Mouse (Mus musculus) limb, embryonic 13.5 days (tissue): ENCODE data around the gene Lrfn4. TPM values are rescaled to one million over a fixed set of nuclear protein-coding genes. Genes with fewer than 3 reads are reported as not detected.

ENCODE experiments used
- ATAC-seq: fragments of 200-750 bp; cut with Nextera tagmentation; 2 replicates; pipeline ENCODE4 v1.8.0; 2017; ENCODE audit warnings: low read depth, moderate number of reproducible peaks, moderate TSS enrichment; ENCODE audit not compliant: low FRiP score
- H3K27ac ChIP-seq: fragments of 300-500 bp; sonication (generic); 2 replicates; pipeline ENCODE4 v1.5.1; 2015; ENCODE audit warnings: inconsistent platforms, mild to moderate bottlenecking, moderate library complexity
- H3K27me3 ChIP-seq: fragments of 300-500 bp; sonication (generic); 2 replicates; pipeline ENCODE4 v1.6.1; 2015; ENCODE audit warnings: mild to moderate bottlenecking, inconsistent platforms
- H3K36me3 ChIP-seq: fragments of 300-500 bp; sonication (generic); 2 replicates; pipeline ENCODE4 v1.6.1; 2015; ENCODE audit warnings: inconsistent platforms, mild to moderate bottlenecking, moderate library complexity
- H3K4me1 ChIP-seq: fragments of 300-500 bp; sonication (generic); 2 replicates; pipeline ENCODE4 v1.6.1; 2015; ENCODE audit warnings: inconsistent platforms
- H3K4me2 ChIP-seq: fragments of 300-500 bp; sonication (generic); replicated peaks from 2 replicates; pipeline ENCODE4 v1.6.1; 2015; ENCODE audit warnings: inconsistent platforms, mild to moderate bottlenecking, moderate library complexity
- H3K4me3 ChIP-seq: fragments of 300-500 bp; sonication (generic); 2 replicates; pipeline ENCODE4 v1.5.1; 2015; ENCODE audit warnings: moderate library complexity, mild to moderate bottlenecking, inconsistent platforms
- H3K9ac ChIP-seq: fragments of 300-500 bp; sonication (generic); 2 replicates; pipeline ENCODE4 v1.6.1; 2015; ENCODE audit warnings: mild to moderate bottlenecking, inconsistent platforms
- H3K9me3 ChIP-seq: fragments of 300-500 bp; sonication (generic); 2 replicates; pipeline ENCODE4 v1.6.1; 2016; ENCODE audit warnings: inconsistent platforms
- WGBS: fragments of 180-500 bp; shearing (Covaris S2); methylation state at CpG from one replicate; pipeline ENCODE4 v1.1.7; 2015; 5-methylcytosine and 5-hydroxymethylcytosine counted together
- polyA plus RNA-seq: library from polyadenylated mRNA; unstranded; fragments of >200 nt; fragmentation: Nextera tagmentation; extraction: Ambion mirVana; gene quantifications from 2 replicates; pipeline ENCODE4 v1.2.1, GENCODE M21; 2015

Lrfn4 gene
- polyA plus RNA-seq, 1 experiment from 2014 or later = 6.4 TPM

DNA sequence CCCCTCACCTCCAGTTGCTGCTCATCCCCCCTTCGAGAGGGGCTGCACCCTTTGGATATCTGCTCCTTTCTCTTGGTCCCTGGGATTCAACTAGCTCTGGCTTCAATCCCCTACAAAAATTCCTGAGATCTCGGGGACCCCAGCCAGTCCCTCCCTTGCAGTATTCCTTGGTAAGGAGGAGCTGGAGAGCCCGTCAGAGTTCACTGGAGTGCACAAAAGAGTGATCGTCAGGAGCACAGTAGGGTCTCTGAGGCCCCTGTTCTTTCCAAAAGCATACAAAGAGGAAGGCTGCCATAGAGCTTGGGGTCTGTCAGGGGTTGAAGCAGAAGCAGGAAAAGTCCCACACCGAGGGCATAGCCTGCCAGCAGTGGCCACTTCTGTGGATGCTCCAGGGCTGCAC is 7.3 kb upstream of the Lrfn4 start:
- WGBS = 83% methylated on average over 5 of the region's 5 CpGs
- peaks cover 31% of the 10 kb centered on the region for H3K4me1 ChIP-seq
- no peak for ATAC-seq
- no peak overlapping the region for H3K4me3 ChIP-seq
- H3K27me3 ChIP-seq = no peaks in the 10 kb centered on the region
- peaks cover 43% of the 10 kb centered on the region for H3K36me3 ChIP-seq
- no peaks in the 10 kb centered on the region for H3K9me3 ChIP-seq
- no peak overlapping the region for H3K27ac ChIP-seq
- no peak overlapping the region for H3K4me2 ChIP-seq
- H3K9ac ChIP-seq = no peak overlapping the region

DNA sequence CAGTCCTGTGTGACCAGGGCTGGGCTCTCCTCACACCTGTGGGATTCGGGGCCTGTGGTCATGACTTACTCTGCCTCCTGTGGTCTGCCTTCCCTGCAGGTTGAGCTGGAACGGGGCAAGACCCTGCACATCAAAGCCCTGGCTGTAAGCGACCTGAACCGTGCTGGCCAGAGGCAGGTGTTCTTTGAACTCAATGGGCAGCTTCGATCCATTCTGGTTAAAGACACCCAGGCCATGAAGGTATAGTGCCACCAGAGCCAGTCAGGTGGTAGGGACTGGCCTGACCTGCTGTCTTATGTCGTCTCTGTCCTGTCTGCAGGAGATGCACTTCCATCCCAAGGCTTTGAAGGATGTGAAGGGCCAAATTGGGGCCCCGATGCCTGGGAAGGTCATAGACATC is 5.3 kb upstream of the Lrfn4 start:
- no peak overlapping the region for H3K4me3 ChIP-seq
- peaks cover 23% of the 10 kb centered on the region for H3K4me1 ChIP-seq
- no peak for ATAC-seq
- no peaks in the 10 kb centered on the region for H3K9me3 ChIP-seq
- no peak overlapping the region for H3K27ac ChIP-seq
- no peak overlapping the region for H3K4me2 ChIP-seq
- H3K36me3 ChIP-seq = peaks cover 43% of the 10 kb centered on the region
- WGBS = 89% methylated on average over 7 of the region's 7 CpGs
- no peaks in the 10 kb centered on the region for H3K27me3 ChIP-seq
- no peak overlapping the region for H3K9ac ChIP-seq

- 79% methylated on average over 10 of the region's 10 CpGs for WGBS
- peaks cover 43% of the 10 kb centered on the region for H3K36me3 ChIP-seq
- H3K9me3 ChIP-seq = no peaks in the 10 kb centered on the region
- no peak overlapping the region for H3K27ac ChIP-seq
- ATAC-seq = no peak
- H3K4me1 ChIP-seq = peaks cover 19% of the 10 kb centered on the region
- no peak overlapping the region for H3K4me3 ChIP-seq
- no peak overlapping the region for H3K4me2 ChIP-seq
- H3K9ac ChIP-seq = peak overlapping the region; percentile 21; the same call in 1 of the 2 replicates
- H3K27me3 ChIP-seq = no peaks in the 10 kb centered on the region
These were observed 4.0 kb upstream of the Lrfn4 start for GRCm38 (mm10) chr19:4619461-4619860.

DNA sequence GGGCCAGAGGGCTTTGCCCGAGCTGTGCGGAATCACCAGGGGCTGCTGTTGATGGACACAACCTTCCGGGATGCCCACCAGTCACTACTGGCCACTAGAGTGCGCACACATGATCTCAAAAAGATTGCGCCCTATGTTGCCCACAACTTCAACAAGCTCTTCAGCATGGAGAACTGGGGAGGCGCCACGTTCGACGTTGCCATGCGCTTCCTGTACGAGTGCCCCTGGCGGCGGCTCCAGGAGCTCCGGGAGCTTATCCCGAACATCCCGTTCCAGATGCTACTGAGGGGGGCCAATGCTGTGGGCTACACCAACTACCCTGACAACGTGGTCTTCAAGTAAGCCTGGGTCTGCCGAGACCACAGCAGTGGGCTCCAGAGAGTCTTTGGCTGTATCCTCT is 2.7 kb upstream of the Lrfn4 start:
- WGBS = 33% methylated on average over 18 of the region's 18 CpGs
- H3K27me3 ChIP-seq = no peaks in the 10 kb centered on the region
- H3K36me3 ChIP-seq = peaks cover 42% of the 10 kb centered on the region
- H3K4me3 ChIP-seq = no peak overlapping the region
- no peak overlapping the region for H3K27ac ChIP-seq
- H3K4me1 ChIP-seq = peaks cover 22% of the 10 kb centered on the region
- no peak for ATAC-seq
- 0 out of 2 replicates have a peak overlapping the region, but pooled peaks have one; percentile 43 for H3K9ac ChIP-seq
- no peak overlapping the region for H3K4me2 ChIP-seq
- H3K9me3 ChIP-seq = no peaks in the 10 kb centered on the region

GRCm38 (mm10) chr19:4616546-4616945 is 1.1 kb upstream of the Lrfn4 start:
- peak overlapping the region; percentile 91 for H3K4me3 ChIP-seq
- H3K27ac ChIP-seq = peak overlapping the region; percentile 91; the same call in 1 of the 2 replicates

DNA sequence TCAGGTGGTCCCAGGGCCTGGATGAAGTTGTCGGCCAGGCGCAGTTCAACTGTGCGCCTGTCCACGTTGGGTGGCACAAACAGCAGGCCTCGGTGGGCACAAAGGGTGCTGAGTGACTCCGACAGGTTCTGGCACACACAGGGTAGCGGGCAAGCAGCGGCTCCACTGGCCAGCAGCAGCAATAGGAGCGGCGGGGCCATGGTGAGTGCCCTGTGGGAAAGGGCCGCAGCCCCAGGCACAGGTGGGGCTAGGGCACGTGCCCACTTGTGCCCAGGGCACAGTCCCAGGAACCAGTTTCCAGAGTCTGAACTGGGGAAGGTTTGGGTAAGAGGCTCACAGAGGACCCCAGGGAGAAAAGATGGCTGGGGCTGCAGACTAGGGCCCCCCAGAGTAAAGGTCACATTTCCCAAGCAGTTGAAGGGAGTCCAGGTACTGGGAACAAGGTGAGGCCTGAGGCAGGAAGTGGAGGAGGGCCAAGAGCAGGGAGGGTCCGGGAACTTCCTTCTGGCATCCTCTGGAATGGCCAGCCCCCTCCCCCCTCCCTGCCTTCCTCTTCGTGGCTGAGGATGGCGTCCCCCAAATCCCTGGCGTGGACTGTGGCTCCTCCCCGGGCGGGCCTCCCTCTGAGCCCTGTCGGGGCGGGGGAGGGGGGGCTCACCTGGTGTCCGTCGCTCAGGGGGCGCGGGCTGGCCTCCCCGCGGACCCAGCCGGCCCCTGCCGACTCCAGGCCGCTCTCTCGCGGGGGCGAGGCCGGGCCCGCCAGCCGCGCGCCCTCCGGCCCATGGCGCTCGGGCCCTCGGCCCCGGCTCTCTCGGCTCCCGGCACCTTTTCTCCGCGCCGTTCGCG is 939 bp downstream of the Lrfn4 start:
- Histone ChIP-seq H3K9me3 (no peaks in the 10 kb centered on the region), H3K9ac (peak overlapping the region; percentile 97), H3K4me1 (peaks cover 30% of the 10 kb centered on the region), H3K27ac (peak overlapping the region; percentile 91), H3K4me3 (peak overlapping the region; percentile 91), H3K36me3 (peaks cover 41% of the 10 kb centered on the region), H3K27me3 (no peaks in the 10 kb centered on the region), H3K4me2 (peak overlapping the region; percentile 72)
- WGBS = 16% methylated on average over 44 of the region's 49 CpGs
- no peak for ATAC-seq

More at GRCm38 (mm10) chr19:4616546-4616945, 1.1 kb upstream of the Lrfn4 start:
- H3K9me3 ChIP-seq = no peaks in the 10 kb centered on the region
- H3K36me3 ChIP-seq = peaks cover 43% of the 10 kb centered on the region
- H3K4me2 ChIP-seq = peak overlapping the region; percentile 72
- H3K4me1 ChIP-seq = peaks cover 30% of the 10 kb centered on the region
- H3K9ac ChIP-seq = peak overlapping the region; percentile 97; the same call in 1 of the 2 replicates
- H3K27me3 ChIP-seq = no peaks in the 10 kb centered on the region
- ATAC-seq = no peak
- 24% methylated on average over 4 of the region's 4 CpGs for WGBS

DNA sequence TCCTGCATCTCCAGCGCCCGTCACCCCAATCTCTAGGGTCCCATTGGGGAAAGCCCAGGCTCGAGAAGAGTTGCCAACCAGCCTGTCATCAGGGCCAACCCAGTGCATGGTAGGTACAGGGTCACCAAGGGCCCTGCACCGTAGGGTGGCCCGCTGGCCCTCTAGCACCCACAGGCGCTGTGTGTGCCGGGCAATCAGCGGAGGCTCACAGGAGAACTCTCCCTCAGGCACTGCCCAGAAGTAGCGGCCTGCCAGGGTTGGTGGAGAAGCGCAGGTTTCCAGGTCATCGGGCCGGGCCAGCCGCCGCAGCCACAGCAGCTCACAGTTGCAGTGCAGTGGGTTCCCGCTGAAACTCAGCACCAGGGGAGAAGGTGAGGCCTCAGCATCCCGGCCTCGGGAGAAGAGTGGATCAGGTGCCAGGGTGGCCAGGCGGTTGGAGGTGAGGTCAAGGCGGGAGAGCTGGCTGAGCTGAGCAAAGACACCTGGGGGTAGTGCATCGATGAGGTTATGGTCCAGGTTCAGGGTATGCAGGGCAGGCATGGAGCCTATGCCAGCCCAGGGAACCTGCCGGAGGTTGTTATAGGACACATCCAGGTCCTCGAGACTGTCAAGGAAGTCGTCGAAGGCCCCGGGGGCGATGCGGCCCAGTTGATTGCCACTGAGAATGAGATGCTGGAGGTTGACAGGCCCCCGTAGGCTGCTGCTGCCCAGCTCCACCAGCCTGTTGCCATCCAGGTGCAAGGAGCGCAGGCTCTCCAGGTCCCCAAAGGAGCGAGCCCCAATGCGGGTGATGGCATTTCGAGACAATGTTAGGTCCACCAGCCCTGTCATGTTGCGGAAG is 1.8 kb downstream of the Lrfn4 start:
- H3K36me3 ChIP-seq = peaks cover 41% of the 10 kb centered on the region
- no peak for ATAC-seq
- no peaks in the 10 kb centered on the region for H3K9me3 ChIP-seq
- H3K27me3 ChIP-seq = no peaks in the 10 kb centered on the region
- WGBS = 86% methylated on average over 33 of the region's 33 CpGs
- peak overlapping the region; percentile 91 for H3K4me3 ChIP-seq
- H3K4me1 ChIP-seq = peaks cover 30% of the 10 kb centered on the region
- peak overlapping the region; percentile 97 for H3K9ac ChIP-seq
- H3K4me2 ChIP-seq = peak overlapping the region; percentile 72
- 0 out of 2 replicates have a peak overlapping the region, but pooled peaks have one; percentile 91 for H3K27ac ChIP-seq

DNA sequence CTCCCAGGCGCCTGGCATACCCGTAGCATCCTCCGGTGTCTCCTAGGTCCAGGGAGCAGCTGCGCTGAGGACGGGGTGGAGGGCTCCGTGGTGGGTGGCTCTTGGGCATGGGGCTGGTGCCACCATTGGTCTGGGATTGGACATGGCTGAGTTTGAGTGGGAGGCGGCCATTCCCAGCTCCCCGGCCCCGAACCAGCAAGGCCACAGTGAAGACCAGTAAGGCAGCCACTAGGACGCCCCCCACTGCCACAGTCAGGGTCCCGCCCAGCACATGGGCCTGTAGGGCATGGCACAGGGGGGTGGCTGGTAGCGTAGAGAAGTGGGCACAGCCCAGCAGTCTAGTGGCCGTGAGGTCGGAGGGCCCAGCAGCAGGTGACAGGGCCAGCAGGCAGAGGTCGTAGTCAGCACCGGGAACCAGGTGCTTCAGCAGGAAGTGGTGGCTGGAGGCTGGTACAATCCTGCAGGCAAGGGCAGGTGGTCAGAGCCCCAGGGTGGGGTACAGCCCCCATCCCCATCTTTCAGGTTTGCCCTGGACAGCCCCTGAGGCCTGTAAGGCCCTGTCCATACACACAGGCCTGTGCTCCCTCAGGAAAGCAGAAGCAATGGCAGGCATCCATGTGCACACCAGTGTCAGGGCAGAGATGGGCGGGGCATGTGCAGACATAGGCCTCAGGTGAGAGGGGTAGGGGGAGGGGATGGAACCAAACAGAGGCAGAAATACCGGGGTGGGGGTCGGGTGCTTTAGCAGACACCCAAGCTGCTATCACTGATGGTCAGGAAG is 3.1 kb downstream of the Lrfn4 start:
- Histone ChIP-seq H3K9me3 (no peaks in the 10 kb centered on the region), H3K4me3 (no peak overlapping the region), H3K4me2 (no peak overlapping the region), H3K36me3 (peaks cover 41% of the 10 kb centered on the region), H3K27me3 (no peaks in the 10 kb centered on the region), H3K9ac (peak overlapping the region; percentile 25), H3K4me1 (peaks cover 30% of the 10 kb centered on the region), H3K27ac (no peak overlapping the region)
- ATAC-seq = no peak
- 86% methylated on average over 19 of the region's 19 CpGs for WGBS

- no peak for ATAC-seq
- Histone ChIP-seq H3K9me3 (no peaks in the 10 kb centered on the region), H3K4me1 (peaks cover 23% of the 10 kb centered on the region), H3K36me3 (peaks cover 41% of the 10 kb centered on the region), H3K27ac (no peak overlapping the region), H3K4me2 (no peak overlapping the region), H3K4me3 (no peak overlapping the region), H3K9ac (no peak overlapping the region), H3K27me3 (no peaks in the 10 kb centered on the region)
- 66% methylated on average over 4 of the region's 4 CpGs for WGBS
These were observed 5.4 kb downstream of the Lrfn4 start for GRCm38 (mm10) chr19:4610109-4610508.

DNA sequence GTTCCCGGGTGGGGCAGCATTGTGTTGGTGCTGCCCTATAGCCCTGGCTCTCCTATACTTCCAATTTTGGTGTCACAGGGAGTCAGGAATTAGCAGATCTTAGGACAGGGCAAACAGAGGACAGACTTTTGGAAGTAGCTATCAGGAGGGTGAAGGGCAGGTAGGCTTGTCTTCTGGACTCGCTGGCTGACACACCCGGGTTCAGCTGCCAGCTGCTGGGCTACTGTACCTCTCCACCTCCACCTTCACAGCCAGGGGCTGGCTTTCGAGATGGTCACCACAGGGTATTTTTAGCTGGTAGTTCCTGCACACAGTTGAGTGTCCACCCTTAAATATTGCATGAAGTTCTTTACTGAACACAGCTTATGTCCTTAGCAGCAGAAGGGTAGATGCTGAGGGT is 7.0 kb downstream of the Lrfn4 start:
- Histone ChIP-seq H3K4me1 (peaks cover 21% of the 10 kb centered on the region), H3K27ac (no peak overlapping the region), H3K9me3 (no peaks in the 10 kb centered on the region), H3K9ac (no peak overlapping the region), H3K4me2 (no peak overlapping the region), H3K4me3 (no peak overlapping the region), H3K36me3 (peaks cover 35% of the 10 kb centered on the region), H3K27me3 (no peaks in the 10 kb centered on the region)
- 85% methylated on average over 4 of the region's 4 CpGs for WGBS
- ATAC-seq = no peak

GRCm38 (mm10) chr19:4607406-4607805 is 8.1 kb downstream of the Lrfn4 start:
- Histone ChIP-seq H3K9me3 (no peaks in the 10 kb centered on the region), H3K4me2 (no peak overlapping the region), H3K9ac (no peak overlapping the region), H3K27me3 (no peaks in the 10 kb centered on the region), H3K4me1 (peaks cover 10% of the 10 kb centered on the region), H3K27ac (no peak overlapping the region), H3K36me3 (peaks cover 24% of the 10 kb centered on the region), H3K4me3 (no peak overlapping the region)
- ATAC-seq = no peak
- 91% methylated on average over 12 of the region's 12 CpGs for WGBS
